Mouse (Mus musculus) heart, embryonic 10.5 days (tissue): ENCODE data around the gene Spatc1l. TPM values are rescaled to one million over a fixed set of nuclear protein-coding genes. Genes with fewer than 3 reads are reported as not detected.

Experiments
- polyA plus RNA-seq: library from polyadenylated mRNA; unstranded; fragments of >200 nt; fragmentation: Nextera tagmentation; extraction: Ambion mirVana; gene quantifications from 2 replicates; pipeline ENCODE4 v1.2.1, GENCODE M21; 2016

The Spatc1l gene
- polyA plus RNA-seq, 1 experiment from 2014 or later: 0.29 TPM

Other genes starting within 250 kb of the Spatc1l start
- gene Dip2a, start 217.0 kb upstream of the Spatc1l start, polyA plus RNA-seq: 8.0 and 9.1 TPM in 2 replicates
- gene AC141477.1, start 121.8 kb upstream of the Spatc1l start, polyA plus RNA-seq: not detected in 2 replicates
- 14.9 and 15.1 TPM in 2 replicates for gene Pcnt, start 119.5 kb upstream of the Spatc1l start, polyA plus RNA-seq
- not detected in 2 replicates for gene 2610028H24Rik, start 113.2 kb upstream of the Spatc1l start, polyA plus RNA-seq
- 43.0 and 49.9 TPM in 2 replicates for gene Mcm3ap, start 93.3 kb upstream of the Spatc1l start, polyA plus RNA-seq
- gene Ybey, start 93.2 kb upstream of the Spatc1l start, polyA plus RNA-seq: 8.1 and 8.3 TPM in 2 replicates
- 19.8 and 34.7 TPM in 2 replicates for gene Lss, start 30.7 kb upstream of the Spatc1l start, polyA plus RNA-seq
- gene Ftcd, start 13.4 kb downstream of the Spatc1l start, polyA plus RNA-seq: 4.2 and 5.2 TPM in 2 replicates
- 17.1 and 19.7 TPM in 2 replicates for gene Col6a2, start 61.4 kb downstream of the Spatc1l start, polyA plus RNA-seq
- gene Col6a1, start 163.9 kb downstream of the Spatc1l start, polyA plus RNA-seq: 17.1 and 18.2 TPM in 2 replicates